Mouse (Mus musculus): ENCODE measurements around the gene Zfp266. TPM values are rescaled to one million over a fixed set of nuclear protein-coding genes. Genes with fewer than 3 reads are reported as not detected.
A peak's percentile ranks its signal among the peaks of the same experiment; 100 is the strongest.

The Zfp266 gene
- polyA plus RNA-seq, 1 experiment from 2014 or later: 152 TPM

GRCm38 (mm10) chr9:20519949-20520348 lies 1.3 kb downstream of the Zfp266 start:
- Histone ChIP-seq H3K4me2 (replicated peaks) (peak overlapping the region; percentile 74), H3K27ac (no peak overlapping the region), H3K4me1 (peaks cover 40% of the 10 kb centered on the region), H3K9ac (peak overlapping the region; percentile 63), H3K36me3 (peaks cover 33% of the 10 kb centered on the region), H3K27me3 (no peaks in the 10 kb centered on the region), H3K4me3 (peak overlapping the region; percentile 53), H3K9me3 (no peaks in the 10 kb centered on the region)
- no peak for ATAC-seq (ENCODE audit: low FRiP score, low read depth)
- 19% methylated on average over 4 of the region's 4 CpGs for WGBS

- WGBS: 85% methylated on average over 4 of the region's 4 CpGs
- Histone ChIP-seq H3K27me3 (no peaks in the 10 kb centered on the region), H3K9me3 (no peaks in the 10 kb centered on the region), H3K4me3 (peak overlapping the region; percentile 53), H3K36me3 (peaks cover 45% of the 10 kb centered on the region), H3K4me1 (peaks cover 52% of the 10 kb centered on the region), H3K4me2 (replicated peaks) (peak overlapping the region; percentile 74), H3K27ac (no peak overlapping the region), H3K9ac (no peak overlapping the region)
- ATAC-seq (ENCODE audit: low FRiP score, low read depth): no peak
Observed at GRCm38 (mm10) chr9:20518708-20519107, 2.5 kb downstream of the Zfp266 start.

- 96% methylated on average over 1 of the region's 1 CpGs for WGBS
- H3K36me3 ChIP-seq: peaks cover 54% of the 10 kb centered on the region
- H3K27me3 ChIP-seq: no peaks in the 10 kb centered on the region
- H3K4me1 ChIP-seq: peaks cover 57% of the 10 kb centered on the region
- H3K4me3 ChIP-seq: no peak overlapping the region
- no peaks in the 10 kb centered on the region for H3K9me3 ChIP-seq
- H3K9ac ChIP-seq: no peak overlapping the region
- no peak for ATAC-seq (ENCODE audit: low FRiP score, low read depth)
- no peak overlapping the region for H3K27ac ChIP-seq
- no peak overlapping the region for H3K4me2 ChIP-seq (replicated peaks)
Observed at GRCm38 (mm10) chr9:20517727-20518126, 3.5 kb downstream of the Zfp266 start.

GRCm38 (mm10) chr9:20514016-20514415 lies 7.2 kb downstream of the Zfp266 start:
- no peaks in the 10 kb centered on the region for H3K9me3 ChIP-seq
- 85% methylated on average over 3 of the region's 3 CpGs for WGBS
- H3K9ac ChIP-seq: no peak overlapping the region
- ATAC-seq (ENCODE audit: low FRiP score, low read depth): no peak
- no peak overlapping the region for H3K4me3 ChIP-seq
- H3K36me3 ChIP-seq: peaks cover 87% of the 10 kb centered on the region
- no peaks in the 10 kb centered on the region for H3K27me3 ChIP-seq
- no peak overlapping the region for H3K27ac ChIP-seq
- no peak overlapping the region for H3K4me2 ChIP-seq (replicated peaks)
- H3K4me1 ChIP-seq: peaks cover 44% of the 10 kb centered on the region

- Histone ChIP-seq H3K4me3 (no peak overlapping the region), H3K27me3 (no peaks in the 10 kb centered on the region), H3K27ac (no peak overlapping the region), H3K4me2 (replicated peaks) (no peak overlapping the region), H3K9ac (no peak overlapping the region), H3K36me3 (peaks cover 79% of the 10 kb centered on the region), H3K9me3 (no peaks in the 10 kb centered on the region), H3K4me1 (peaks cover 33% of the 10 kb centered on the region)
- no peak for ATAC-seq (ENCODE audit: low FRiP score, low read depth)
- 84% methylated on average over 8 of the region's 8 CpGs for WGBS
Observed at GRCm38 (mm10) chr9:20512714-20513113, 8.5 kb downstream of the Zfp266 start.

- H3K4me1 ChIP-seq: peaks cover 25% of the 10 kb centered on the region
- H3K27me3 ChIP-seq: no peaks in the 10 kb centered on the region
- no peak for ATAC-seq (ENCODE audit: low FRiP score, low read depth)
- H3K9me3 ChIP-seq: no peaks in the 10 kb centered on the region
- H3K4me2 ChIP-seq (replicated peaks): no peak overlapping the region
- H3K27ac ChIP-seq: no peak overlapping the region
- H3K4me3 ChIP-seq: no peak overlapping the region
- H3K36me3 ChIP-seq: peaks cover 84% of the 10 kb centered on the region
- WGBS: 92% methylated on average over 4 of the region's 4 CpGs
- H3K9ac ChIP-seq: no peak overlapping the region
Observed at GRCm38 (mm10) chr9:20511645-20512044, 9.6 kb downstream of the Zfp266 start.

GRCm38 (mm10) chr9:20510346-20510745 lies 10.9 kb downstream of the Zfp266 start:
- Histone ChIP-seq H3K36me3 (peaks cover 86% of the 10 kb centered on the region), H3K4me1 (peaks cover 21% of the 10 kb centered on the region), H3K27me3 (no peaks in the 10 kb centered on the region), H3K27ac (no peak overlapping the region), H3K9me3 (no peaks in the 10 kb centered on the region), H3K9ac (no peak overlapping the region), H3K4me2 (replicated peaks) (no peak overlapping the region), H3K4me3 (no peak overlapping the region)
- WGBS: 61% methylated on average over 1 of the region's 1 CpGs
- no peak for ATAC-seq (ENCODE audit: low FRiP score, low read depth)

- ATAC-seq (ENCODE audit: low FRiP score, low read depth): no peak
- Histone ChIP-seq H3K4me3 (no peak overlapping the region), H3K9me3 (no peaks in the 10 kb centered on the region), H3K27ac (no peak overlapping the region), H3K9ac (no peak overlapping the region), H3K27me3 (no peaks in the 10 kb centered on the region), H3K36me3 (peaks cover 86% of the 10 kb centered on the region), H3K4me1 (peaks cover 14% of the 10 kb centered on the region), H3K4me2 (replicated peaks) (no peak overlapping the region)
- WGBS: 91% methylated on average over 3 of the region's 3 CpGs
Observed at GRCm38 (mm10) chr9:20509676-20510075, 11.5 kb downstream of the Zfp266 start.

GRCm38 (mm10) chr9:20504801-20505200 lies 16.4 kb downstream of the Zfp266 start:
- H3K27ac ChIP-seq: no peak overlapping the region
- peaks cover 87% of the 10 kb centered on the region for H3K36me3 ChIP-seq
- H3K4me2 ChIP-seq (replicated peaks): no peak overlapping the region
- no peak overlapping the region for H3K4me3 ChIP-seq
- H3K9ac ChIP-seq: no peak overlapping the region
- H3K27me3 ChIP-seq: no peaks in the 10 kb centered on the region
- H3K9me3 ChIP-seq: no peaks in the 10 kb centered on the region
- ATAC-seq (ENCODE audit: low FRiP score, low read depth): no peak
- H3K4me1 ChIP-seq: no peaks in the 10 kb centered on the region
- WGBS: 87% methylated on average over 5 of the region's 5 CpGs

GRCm38 (mm10) chr9:20493281-20493680 lies 27.9 kb downstream of the Zfp266 start:
- Histone ChIP-seq H3K9ac (peak overlapping the region; percentile 91), H3K27ac (peak overlapping the region; percentile 96), H3K27me3 (no peaks in the 10 kb centered on the region), H3K4me3 (peak overlapping the region; percentile 87), H3K4me2 (replicated peaks) (peak overlapping the region; percentile 79), H3K36me3 (peaks cover 39% of the 10 kb centered on the region), H3K9me3 (no peaks in the 10 kb centered on the region), H3K4me1 (peaks cover 29% of the 10 kb centered on the region)
- 8% methylated on average over 9 of the region's 9 CpGs for WGBS
- ATAC-seq (ENCODE audit: low FRiP score, low read depth): no peak

- peaks cover 29% of the 10 kb centered on the region for H3K4me1 ChIP-seq
- H3K4me2 ChIP-seq (replicated peaks): peak within 1 kb of the TSS; percentile 79
- H3K9me3 ChIP-seq: no peaks in the 10 kb centered on the region
- WGBS: under 1% methylated on average over 40 of the region's 40 CpGs
- H3K27ac ChIP-seq: peak within 1 kb of the TSS; percentile 96
- peaks cover 33% of the 10 kb centered on the region for H3K36me3 ChIP-seq
- H3K27me3 ChIP-seq: no peaks in the 10 kb centered on the region
- H3K4me3 ChIP-seq: peak within 1 kb of the TSS; percentile 87
- ATAC-seq (ENCODE audit: low FRiP score, low read depth): peak; percentile 94
- H3K9ac ChIP-seq: peak within 1 kb of the TSS; percentile 91
Observed at GRCm38 (mm10) chr9:20492527-20493233, 28.5 kb downstream of the Zfp266 start, which contains the start of gene Zfp426. Zfp426 (minus strand) TSS chr9:20492746.

- peak overlapping the region; percentile 91 for H3K9ac ChIP-seq
- peaks cover 26% of the 10 kb centered on the region for H3K36me3 ChIP-seq
- peak overlapping the region; percentile 87 for H3K4me3 ChIP-seq
- peaks cover 29% of the 10 kb centered on the region for H3K4me1 ChIP-seq
- H3K4me2 ChIP-seq (replicated peaks): peak overlapping the region; percentile 79
- 10% methylated on average over 20 of the region's 20 CpGs for WGBS
- no peaks in the 10 kb centered on the region for H3K27me3 ChIP-seq
- H3K9me3 ChIP-seq: no peaks in the 10 kb centered on the region
- no peak for ATAC-seq (ENCODE audit: low FRiP score, low read depth)
- H3K27ac ChIP-seq: peak overlapping the region; percentile 96
Observed at GRCm38 (mm10) chr9:20491858-20492526, 29.2 kb downstream of the Zfp266 start.

All from limb, embryonic 13.5 days (tissue).